Mouse (Mus musculus) neural tube, embryonic 15.5 days (tissue): ENCODE measurements around the gene Dusp8. TPM values are rescaled to one million over a fixed set of nuclear protein-coding genes. Genes with fewer than 3 reads are reported as not detected.

Experiments used
- ATAC-seq: fragments of 200-750 bp; cut with Nextera tagmentation; 2 replicates; pipeline ENCODE4 v1.8.0; 2017; ENCODE audit warnings: mild to moderate bottlenecking, moderate TSS enrichment, moderate library complexity; ENCODE audit not compliant: low FRiP score
- H3K27ac ChIP-seq: fragments of 300-500 bp; sonication (generic); replicated peaks from 2 replicates; pipeline ENCODE4 v1.5.1; 2015; ENCODE audit warnings: mild to moderate bottlenecking, inconsistent platforms
- H3K27me3 ChIP-seq: fragments of 300-500 bp; sonication (generic); replicated peaks from 2 replicates; pipeline ENCODE4 v1.6.1; 2015; ENCODE audit warnings: inconsistent platforms
- H3K36me3 ChIP-seq: fragments of 300-500 bp; sonication (generic); 2 replicates; pipeline ENCODE4 v1.6.1; 2015; ENCODE audit warnings: inconsistent platforms
- H3K4me1 ChIP-seq: fragments of 300-500 bp; sonication (generic); 2 replicates; pipeline ENCODE4 v1.6.1; 2015; ENCODE audit warnings: inconsistent platforms
- H3K4me2 ChIP-seq: fragments of 300-500 bp; sonication (generic); 2 replicates; pipeline ENCODE4 v1.6.1; 2015; ENCODE audit warnings: inconsistent platforms, mild to moderate bottlenecking, moderate library complexity
- H3K4me3 ChIP-seq: fragments of 300-500 bp; sonication (generic); replicated peaks from 2 replicates; pipeline ENCODE4 v1.5.1; 2015; ENCODE audit warnings: mild to moderate bottlenecking, inconsistent platforms
- H3K9ac ChIP-seq: fragments of 300-500 bp; sonication (generic); replicated peaks from 2 replicates; pipeline ENCODE4 v1.6.1; 2015; ENCODE audit warnings: mild to moderate bottlenecking, inconsistent platforms
- H3K9me3 ChIP-seq: fragments of 300-500 bp; sonication (generic); replicated peaks from 2 replicates; pipeline ENCODE4 v1.6.1; 2016; ENCODE audit warnings: inconsistent platforms
- WGBS: fragments of 180-500 bp; shearing (Covaris S2); methylation state at CpG from one replicate; pipeline ENCODE4 v1.1.7; 2015; ENCODE audit warnings: mixed read lengths; 5-methylcytosine and 5-hydroxymethylcytosine counted together
- polyA plus RNA-seq: library from polyadenylated mRNA; unstranded; fragments of >200 nt; fragmentation: Nextera tagmentation; extraction: Ambion mirVana; gene quantifications from 2 replicates; pipeline ENCODE4 v1.2.1, GENCODE M21; 2015

Gene Dusp8
- polyA plus RNA-seq, 1 experiment from 2014 or later: 132 TPM

DNA sequence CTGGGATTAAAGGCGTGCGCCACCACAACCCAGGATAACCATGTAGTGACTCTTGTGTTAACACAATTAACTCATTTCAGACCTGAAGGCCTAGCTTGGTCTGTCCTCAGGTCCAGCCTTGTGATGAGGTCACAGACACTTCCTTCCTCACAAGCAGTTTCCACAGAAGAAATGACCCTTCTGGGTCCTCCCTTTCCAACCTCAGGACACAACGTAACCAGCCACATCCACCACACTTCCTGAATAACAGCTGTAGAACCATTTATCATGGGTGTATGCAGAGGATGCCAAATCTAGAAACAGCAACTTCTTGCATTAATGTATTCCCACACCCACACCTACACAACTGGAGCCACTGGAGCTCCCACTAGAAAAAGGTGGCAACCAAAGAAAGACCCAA, 54.9 kb downstream of the Dusp8 start:
- Histone ChIP-seq H3K4me1 (no peaks in the 10 kb centered on the region), H3K4me2 (no peak overlapping the region), H3K36me3 (no peaks in the 10 kb centered on the region), H3K27ac (no peak overlapping the region), H3K4me3 (no peak overlapping the region), H3K9me3 (no peaks in the 10 kb centered on the region), H3K27me3 (no peaks in the 10 kb centered on the region), H3K9ac (no peak overlapping the region)
- no peak for ATAC-seq
- 93% methylated on average over 3 of the region's 3 CpGs for WGBS

DNA sequence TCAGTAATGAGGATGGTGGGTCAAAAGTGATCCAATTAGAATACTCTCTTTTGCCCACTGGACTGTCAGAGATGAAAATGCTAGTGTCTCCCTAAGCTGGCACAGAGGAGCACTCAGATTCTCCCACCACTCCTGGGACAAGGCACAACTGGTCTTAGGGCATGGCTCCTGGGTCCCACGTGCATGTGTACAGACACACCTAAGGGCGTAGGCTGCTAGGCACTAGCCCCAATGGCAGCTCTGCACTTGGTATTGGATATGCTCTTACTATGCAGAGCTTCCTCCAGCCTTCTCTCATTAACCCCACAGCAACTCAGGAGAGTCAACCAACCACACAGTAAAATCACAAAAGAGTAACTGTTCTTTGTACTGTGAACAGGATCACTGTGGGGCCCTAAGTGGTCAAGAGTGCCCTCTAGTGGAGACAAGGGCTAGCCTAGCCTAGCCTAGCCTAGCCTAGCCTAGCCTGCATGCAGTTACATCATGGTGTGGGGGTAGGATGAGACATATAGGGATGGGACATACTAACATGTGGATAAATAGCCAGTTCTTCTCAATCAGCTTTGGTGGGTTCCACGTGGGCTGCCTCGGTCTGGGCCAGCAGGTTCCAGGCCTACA, 58.0 kb downstream of the Dusp8 start:
- Histone ChIP-seq H3K4me1 (0 out of 2 replicates have a peak, but pooled peaks cover 3% of the 10 kb centered on the region), H3K4me2 (no peak overlapping the region), H3K4me3 (no peak overlapping the region), H3K27ac (no peak overlapping the region), H3K36me3 (no peaks in the 10 kb centered on the region), H3K9ac (no peak overlapping the region), H3K27me3 (no peaks in the 10 kb centered on the region), H3K9me3 (no peaks in the 10 kb centered on the region)
- 74% methylated on average over 4 of the region's 4 CpGs for WGBS
- ATAC-seq: no peak; the same call in 1 of the 2 replicates

DNA sequence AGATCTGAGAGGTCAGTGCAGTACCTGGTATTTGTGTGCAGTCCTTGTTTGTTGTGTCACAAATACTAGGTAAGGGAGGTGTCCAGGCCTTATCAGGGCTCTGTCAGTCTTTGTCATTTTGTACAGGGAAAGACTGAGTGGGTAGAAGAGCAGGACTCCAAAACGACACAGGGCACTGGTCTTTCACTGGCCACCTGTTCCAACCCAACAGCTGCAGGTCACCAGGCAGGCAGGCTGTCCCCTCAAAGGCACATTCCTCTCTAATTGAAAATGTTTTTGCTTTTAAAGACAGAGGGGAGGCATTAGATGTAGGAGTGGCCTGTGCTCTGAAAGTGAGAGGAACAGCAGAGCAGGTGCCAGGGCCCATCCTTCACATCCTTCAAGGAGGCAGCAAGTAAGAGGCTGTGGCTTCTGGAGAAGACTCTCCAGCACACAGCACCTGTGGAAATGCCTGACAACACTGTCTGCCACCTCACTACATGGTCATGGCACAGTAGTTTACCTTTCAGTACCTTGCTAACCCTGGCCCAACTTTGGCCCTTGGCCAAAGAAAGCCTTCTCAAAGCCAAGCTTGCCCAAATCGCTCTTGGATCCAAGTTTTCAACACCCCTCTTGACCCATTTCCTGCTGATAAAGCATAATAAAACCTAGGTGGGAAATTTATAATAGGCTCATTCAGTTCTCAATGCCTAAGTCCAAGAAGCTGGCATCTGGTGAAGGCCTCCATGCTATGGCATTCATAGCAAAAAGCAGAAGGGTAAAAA, 60.4 kb downstream of the Dusp8 start:
- 73% methylated on average over 2 of the region's 2 CpGs for WGBS
- H3K4me2 ChIP-seq: no peak overlapping the region
- no peak overlapping the region for H3K9ac ChIP-seq
- no peak overlapping the region for H3K27ac ChIP-seq
- ATAC-seq: no peak
- H3K27me3 ChIP-seq: no peaks in the 10 kb centered on the region
- no peaks in the 10 kb centered on the region for H3K36me3 ChIP-seq
- no peak overlapping the region for H3K4me3 ChIP-seq
- H3K4me1 ChIP-seq: 0 out of 2 replicates have a peak, but pooled peaks cover 3% of the 10 kb centered on the region
- no peaks in the 10 kb centered on the region for H3K9me3 ChIP-seq

DNA sequence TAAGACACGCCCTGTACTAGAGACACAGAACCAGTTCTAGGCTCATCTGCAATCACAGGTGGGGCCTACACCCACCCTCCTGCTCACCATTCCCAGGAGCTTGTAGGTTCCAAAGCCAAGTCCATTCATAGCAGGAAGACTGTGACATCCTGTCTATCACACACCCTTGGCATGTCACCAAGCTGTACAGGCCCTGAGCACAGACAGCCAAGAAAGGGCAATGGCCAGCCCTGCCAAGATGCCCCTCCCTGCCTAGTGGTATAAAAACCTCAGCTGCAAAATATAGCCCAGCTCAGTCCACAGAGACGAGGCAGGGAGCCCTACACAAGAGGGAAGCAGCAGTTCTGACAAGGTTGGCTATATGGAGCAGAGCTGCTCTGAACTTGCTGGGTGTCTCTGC, 61.4 kb downstream of the Dusp8 start:
- H3K4me2 ChIP-seq: no peak overlapping the region
- 0 out of 2 replicates have a peak, but pooled peaks cover 3% of the 10 kb centered on the region for H3K4me1 ChIP-seq
- no peaks in the 10 kb centered on the region for H3K9me3 ChIP-seq
- H3K27me3 ChIP-seq: no peaks in the 10 kb centered on the region
- no peak for ATAC-seq
- no peak overlapping the region for H3K4me3 ChIP-seq
- H3K27ac ChIP-seq: no peak overlapping the region
- no peaks in the 10 kb centered on the region for H3K36me3 ChIP-seq
- no peak overlapping the region for H3K9ac ChIP-seq
- 70% methylated on average over 2 of the region's 2 CpGs for WGBS

DNA sequence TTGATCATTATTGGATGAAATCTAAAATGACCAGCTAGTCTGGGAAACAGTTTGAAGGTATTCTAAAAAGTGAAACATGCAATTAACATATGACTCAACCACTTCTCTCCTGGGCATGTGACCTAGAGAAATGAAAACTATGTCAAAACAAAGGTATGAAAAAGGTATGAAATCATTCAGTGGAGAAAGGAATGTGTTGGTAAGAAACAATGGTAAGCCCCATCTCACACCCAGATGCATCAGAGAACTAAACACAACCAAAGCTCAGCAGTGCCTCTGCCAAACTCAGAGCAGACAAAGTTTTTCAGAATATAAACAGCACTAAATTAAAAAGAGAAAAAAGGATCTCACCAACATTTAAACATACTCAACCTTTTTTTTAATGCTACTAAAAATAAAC, 65.6 kb downstream of the Dusp8 start:
- H3K27me3 ChIP-seq: no peaks in the 10 kb centered on the region
- H3K36me3 ChIP-seq: no peaks in the 10 kb centered on the region
- no peak overlapping the region for H3K4me3 ChIP-seq
- H3K9ac ChIP-seq: no peak overlapping the region
- no peak overlapping the region for H3K27ac ChIP-seq
- ATAC-seq: no peak
- no peak overlapping the region for H3K4me2 ChIP-seq
- no peaks in the 10 kb centered on the region for H3K9me3 ChIP-seq
- H3K4me1 ChIP-seq: peaks cover 18% of the 10 kb centered on the region

Other genes starting within 250 kb of the Dusp8 start
- 67.5 and 70.0 TPM in 2 replicates for gene Tollip, start 177.3 kb downstream of the Dusp8 start, polyA plus RNA-seq
- gene Brsk2, start 146.1 kb downstream of the Dusp8 start, polyA plus RNA-seq: 17.5 and 20.2 TPM in 2 replicates
- gene Mob2, start 34.8 kb downstream of the Dusp8 start, polyA plus RNA-seq: 51.2 and 55.6 TPM in 2 replicates
- 0.40 and 0.50 TPM in 2 replicates for gene Gm45618, start 24.9 kb upstream of the Dusp8 start, polyA plus RNA-seq
- gene Gm39115, start 40.2 kb upstream of the Dusp8 start, polyA plus RNA-seq: not detected in 2 replicates
- not detected in 2 replicates for gene Gm45337, start 48.8 kb upstream of the Dusp8 start, polyA plus RNA-seq
- not detected in 2 replicates for gene Gm29735, start 61.3 kb upstream of the Dusp8 start, polyA plus RNA-seq
- not detected in 2 replicates for gene Gm4553, start 69.9 kb upstream of the Dusp8 start, polyA plus RNA-seq
- not detected in 2 replicates for gene Krtap5-2, start 80.2 kb upstream of the Dusp8 start, polyA plus RNA-seq
- gene Gm10153, start 94.5 kb upstream of the Dusp8 start, polyA plus RNA-seq: not detected in 2 replicates
- gene Krtap5-3, start 105.5 kb upstream of the Dusp8 start, polyA plus RNA-seq: not detected in 2 replicates
- not detected in 2 replicates for gene Gm7579, start 116.0 kb upstream of the Dusp8 start, polyA plus RNA-seq
- gene Krtap5-5, start 134.1 kb upstream of the Dusp8 start, polyA plus RNA-seq: not detected in 2 replicates
- gene Gm40460, start 145.2 kb upstream of the Dusp8 start, polyA plus RNA-seq: not detected in 2 replicates
- gene Gm2431, start 162.5 kb upstream of the Dusp8 start, polyA plus RNA-seq: not detected in 2 replicates
- gene Gm4559, start 178.5 kb upstream of the Dusp8 start, polyA plus RNA-seq: not detected in 2 replicates
- not detected in 2 replicates for gene Krtap5-1, start 201.3 kb upstream of the Dusp8 start, polyA plus RNA-seq
- gene Krtap5-4, start 207.7 kb upstream of the Dusp8 start, polyA plus RNA-seq: not detected in 2 replicates